Mouse (Mus musculus) G1E (cell line): ENCODE data around the gene Grip1. TPM values are rescaled to one million over a fixed set of nuclear protein-coding genes. Genes with fewer than 3 reads are reported as not detected.

ENCODE experiments used
- ATAC-seq: 2 replicates; pipeline ENCODE4 v1.8.0; 2016; ENCODE audit warnings: mild to moderate bottlenecking; ENCODE audit not compliant: insufficient number of reproducible peaks, poor library complexity, low FRiP score, severe bottlenecking; ENCODE audit errors: extremely low read depth
- DNase-seq: peaks from one replicate; pipeline ENCODE4 v3.0.0; 2012; ENCODE audit warnings: low spot score
- H3K27me3 ChIP-seq: 2 replicates; pipeline ENCODE4 v1.6.1; 2012; ENCODE audit warnings: mild to moderate bottlenecking, low read length, inconsistent platforms; ENCODE audit not compliant: insufficient read depth
- H3K36me3 ChIP-seq: replicated peaks from 2 replicates; pipeline ENCODE3; 2012; ENCODE audit warnings: mild to moderate bottlenecking, inconsistent platforms
- H3K4me1 ChIP-seq: 2 replicates; pipeline ENCODE4 v1.6.1; 2012; ENCODE audit warnings: low read depth, low read length, inconsistent platforms, mixed read lengths; ENCODE audit not compliant: insufficient read depth
- H3K4me3 ChIP-seq: 2 replicates; pipeline ENCODE4 v1.5.1; 2012; ENCODE audit warnings: low read depth, mild to moderate bottlenecking, inconsistent platforms, low read length, moderate library complexity, mixed read lengths
- H3K9me3 ChIP-seq: replicated peaks from 2 replicates; pipeline ENCODE4 v1.6.1; 2012; ENCODE audit warnings: inconsistent platforms
- CTCF ChIP-seq: IDR thresholded peaks from 2 replicates; pipeline ENCODE4 v1.5.1; 2012; ENCODE audit warnings: low read depth, low read length, inconsistent platforms, mixed read lengths
- GATA1 ChIP-seq: IDR thresholded peaks from 2 replicates; pipeline ENCODE4 v1.6.1; 2012; ENCODE audit warnings: borderline replicate concordance, low read length, inconsistent platforms, mixed read lengths
- GATA2 ChIP-seq: IDR thresholded peaks from 2 replicates; pipeline ENCODE4 v1.6.1; 2012; ENCODE audit warnings: low read depth, low read length, inconsistent platforms, borderline replicate concordance
- POLR2AphosphoS5 ChIP-seq: IDR thresholded peaks from 2 replicates; pipeline ENCODE4 v1.6.1; 2012; ENCODE audit warnings: low read depth, low read length, inconsistent platforms; ENCODE audit not compliant: insufficient replicate concordance
- TAL1 ChIP-seq: conservative IDR thresholded peaks from 2 replicates; pipeline ENCODE4 v1.6.1; 2012; ENCODE audit warnings: low read depth, low read length, inconsistent platforms, mixed read lengths
- polyA plus RNA-seq: library from polyadenylated mRNA; stranded (reverse); fragments of >175 nt; gene quantifications from 2 replicates; pipeline ENCODE4 v1.2.3, GENCODE M21; 2012
- total RNA-seq, 2 experiments: library from RNA; stranded (forward) in 1 of 2; stranded (reverse) in 1 of 2; fragments of 200-1000 nt in 1 of 2; fragments of >200 nt in 1 of 2; fragmentation: Nextera tagmentation in 1 of 2; gene quantifications; 2 replicates each; pipeline ENCODE4 v1.2.3; 2014 to 2017

Gene Grip1
- total and polyA plus RNA-seq, 3 experiments = 0.11 TPM; not detected in 2

GRCm38 (mm10) chr10:119803633-119804422 is 350.2 kb downstream of the Grip1 start:
- Histone ChIP-seq H3K4me3 (no peak overlapping the region), H3K27me3 (no peaks in the 10 kb centered on the region), H3K36me3 (no peaks in the 10 kb centered on the region), H3K9me3 (peaks cover 77% of the 10 kb centered on the region), H3K4me1 (no peaks in the 10 kb centered on the region)
- TF ChIP-seq GATA1 = no peak
- TF ChIP-seq CTCF = no peak
- TF ChIP-seq GATA2 = no peak
- no peak for TF ChIP-seq POLR2AphosphoS5
- no peak for TF ChIP-seq TAL1
- DNase-seq (no peak), ATAC-seq (no peak)

GRCm38 (mm10) chr10:119804423-119804814 is 350.8 kb downstream of the Grip1 start:
- Histone ChIP-seq H3K9me3 (peaks cover 79% of the 10 kb centered on the region), H3K4me1 (no peaks in the 10 kb centered on the region), H3K36me3 (no peaks in the 10 kb centered on the region), H3K4me3 (no peak overlapping the region), H3K27me3 (no peaks in the 10 kb centered on the region)
- DNase-seq = no peak
- TF ChIP-seq GATA1 (no peak), CTCF (no peak), TAL1 (no peak), POLR2AphosphoS5 (no peak), GATA2 (no peak)
- no peak for ATAC-seq

- Histone ChIP-seq H3K9me3 (peaks cover 84% of the 10 kb centered on the region), H3K27me3 (no peaks in the 10 kb centered on the region), H3K4me1 (no peaks in the 10 kb centered on the region), H3K36me3 (no peaks in the 10 kb centered on the region), H3K4me3 (no peak overlapping the region)
- DNase-seq (no peak), ATAC-seq (no peak)
- TF ChIP-seq POLR2AphosphoS5 (no peak), CTCF (no peak), TAL1 (no peak), GATA1 (no peak), GATA2 (no peak)
Measured at GRCm38 (mm10) chr10:119805082-119805481, 351.5 kb downstream of the Grip1 start.

GRCm38 (mm10) chr10:119806151-119806550 is 352.5 kb downstream of the Grip1 start:
- H3K4me3 ChIP-seq = no peak overlapping the region
- no peaks in the 10 kb centered on the region for H3K4me1 ChIP-seq
- H3K36me3 ChIP-seq = no peaks in the 10 kb centered on the region
- no peaks in the 10 kb centered on the region for H3K27me3 ChIP-seq
- H3K9me3 ChIP-seq = peaks cover 89% of the 10 kb centered on the region
- ATAC-seq (no peak), DNase-seq (no peak)
- TF ChIP-seq GATA2 (no peak), POLR2AphosphoS5 (no peak), GATA1 (no peak), CTCF (no peak), TAL1 (no peak)

GRCm38 (mm10) chr10:119808384-119808783 is 354.8 kb downstream of the Grip1 start:
- DNase-seq = no peak
- Histone ChIP-seq H3K4me1 (no peaks in the 10 kb centered on the region), H3K4me3 (no peak overlapping the region), H3K36me3 (no peaks in the 10 kb centered on the region), H3K9me3 (peaks cover 91% of the 10 kb centered on the region), H3K27me3 (no peaks in the 10 kb centered on the region)
- TF ChIP-seq POLR2AphosphoS5 = no peak
- no peak for TF ChIP-seq GATA1
- TF ChIP-seq TAL1 = no peak
- TF ChIP-seq GATA2 = no peak
- TF ChIP-seq CTCF = no peak
- ATAC-seq = no peak

- no peaks in the 10 kb centered on the region for H3K27me3 ChIP-seq
- no peak overlapping the region for H3K4me3 ChIP-seq
- no peak for ATAC-seq
- H3K36me3 ChIP-seq = no peaks in the 10 kb centered on the region
- H3K4me1 ChIP-seq = no peaks in the 10 kb centered on the region
- DNase-seq = no peak
- TF ChIP-seq TAL1 = no peak
- no peak for TF ChIP-seq POLR2AphosphoS5
- TF ChIP-seq GATA2 = no peak
- no peak for TF ChIP-seq CTCF
- no peak for TF ChIP-seq GATA1
- H3K9me3 ChIP-seq = peaks cover 76% of the 10 kb centered on the region
Measured at GRCm38 (mm10) chr10:119814087-119814486, 360.5 kb downstream of the Grip1 start.
